Mouse (Mus musculus) gastrocnemius, adult 18-20 months (tissue): Measurements from ENCODE around the gene Btbd35f29. TPM values are rescaled to one million over a fixed set of nuclear protein-coding genes. Genes with fewer than 3 reads are reported as not detected.
"Not testable (repeated sequence)": the region's sequence is repeated elsewhere in the genome, so short reads cannot be mapped to it uniquely, and the experiment has no call there.

Experiments
- DNase-seq: peaks from one replicate; pipeline ENCODE4 v3.0.0; 2021; ENCODE audit warnings: low spot score
- long read RNA-seq, 2 experiments: library from polyadenylated mRNA; stranded (forward); transcript quantifications; one replicate each; pipeline ENCODE4 v2.0.0; 2021
- total RNA-seq, 2 experiments: library from RNA; stranded (reverse); gene quantifications; 2 replicates each; pipeline ENCODE4 v1.2.3; 2021

Gene Btbd35f29
- total RNA-seq: not detected
- long read RNA-seq, experiment 1: 0 reads
- long read RNA-seq, experiment 2: 0 reads

DNA sequence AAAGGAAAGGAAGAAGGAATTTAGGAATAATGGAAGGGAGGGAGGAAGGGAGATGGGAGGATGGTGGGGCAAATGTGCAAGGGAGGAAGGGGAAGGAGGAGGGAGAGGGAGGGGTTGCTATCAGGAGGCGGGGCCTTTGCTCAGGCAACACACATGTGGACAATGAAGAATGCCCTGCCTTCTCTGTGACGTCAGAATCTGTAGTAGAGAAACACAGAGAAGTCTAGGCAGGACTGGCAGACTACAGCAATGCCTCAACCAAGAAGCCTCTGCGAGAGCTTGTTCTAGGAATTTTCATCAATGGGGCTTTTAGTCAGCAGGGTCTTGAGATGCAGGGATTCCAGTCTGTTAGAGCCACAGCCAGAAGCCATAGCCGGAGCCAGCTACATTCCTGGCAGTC lies at the start of gene Btbd35f29:
Btbd35f29 (plus strand) TSS at position 301 of the 400 bp plus-strand sequence.
- not testable (repeated sequence) for DNase-seq

DNA sequence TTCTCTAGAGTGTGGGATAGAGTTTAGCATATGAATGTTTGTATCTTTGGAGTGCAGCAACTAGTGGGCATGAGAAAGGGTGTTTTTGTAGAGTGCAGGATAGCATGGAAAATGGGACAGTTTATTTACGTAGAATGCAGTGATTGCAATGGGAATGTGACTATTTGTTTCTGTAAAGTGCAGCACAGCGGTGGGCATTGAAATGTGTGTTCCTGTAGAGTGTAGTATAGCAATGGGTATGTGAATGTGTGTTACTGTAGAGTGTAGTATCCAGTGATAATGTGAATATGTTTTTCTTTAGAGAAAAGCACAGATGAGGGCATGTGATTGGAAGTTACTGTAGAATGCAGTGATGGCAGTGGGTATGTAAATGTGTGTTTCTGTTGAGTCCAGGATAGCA lies 23.9 kb downstream of the Btbd35f29 start:
- DNase-seq: not testable (repeated sequence)

DNA sequence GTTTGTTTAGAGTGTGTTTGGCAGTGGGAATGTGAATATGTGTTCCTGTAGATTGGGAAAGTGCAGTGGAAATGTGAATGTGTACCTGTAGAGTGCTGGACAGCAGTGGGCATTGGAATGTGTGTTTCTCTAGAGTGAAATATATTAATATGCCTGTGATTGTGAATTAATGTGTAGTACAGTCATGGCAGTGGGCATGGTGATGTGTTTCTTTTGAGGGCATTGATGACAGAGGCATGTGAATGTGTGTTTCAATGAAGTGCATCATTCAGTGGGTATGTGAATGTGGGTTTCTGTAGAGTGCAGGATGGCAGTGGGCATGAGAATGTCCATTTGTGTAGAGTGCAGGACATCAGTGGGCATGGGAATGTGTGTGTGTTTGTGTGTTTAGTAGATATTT lies 27.7 kb downstream of the Btbd35f29 start:
- DNase-seq: not testable (repeated sequence)

DNA sequence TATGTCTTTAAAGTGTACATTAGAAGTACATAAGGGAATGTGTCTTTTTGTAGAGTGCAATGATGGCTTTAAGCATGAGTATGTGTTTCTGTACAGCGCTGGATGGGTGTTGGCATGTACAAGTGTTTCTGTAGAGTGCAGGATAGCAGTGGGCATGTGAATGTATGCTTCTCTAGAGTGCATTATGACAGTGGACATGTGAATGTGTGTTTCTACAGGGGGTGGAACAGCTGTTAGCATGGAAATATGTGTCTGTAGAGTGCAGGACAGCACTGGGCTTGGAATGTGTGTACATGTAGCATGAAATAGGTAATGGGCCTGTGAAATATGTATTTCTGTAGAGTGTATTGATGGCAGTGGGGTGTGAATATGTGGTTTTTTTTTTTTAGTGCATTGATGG lies 28.4 kb downstream of the Btbd35f29 start:
- not testable (repeated sequence) for DNase-seq

DNA sequence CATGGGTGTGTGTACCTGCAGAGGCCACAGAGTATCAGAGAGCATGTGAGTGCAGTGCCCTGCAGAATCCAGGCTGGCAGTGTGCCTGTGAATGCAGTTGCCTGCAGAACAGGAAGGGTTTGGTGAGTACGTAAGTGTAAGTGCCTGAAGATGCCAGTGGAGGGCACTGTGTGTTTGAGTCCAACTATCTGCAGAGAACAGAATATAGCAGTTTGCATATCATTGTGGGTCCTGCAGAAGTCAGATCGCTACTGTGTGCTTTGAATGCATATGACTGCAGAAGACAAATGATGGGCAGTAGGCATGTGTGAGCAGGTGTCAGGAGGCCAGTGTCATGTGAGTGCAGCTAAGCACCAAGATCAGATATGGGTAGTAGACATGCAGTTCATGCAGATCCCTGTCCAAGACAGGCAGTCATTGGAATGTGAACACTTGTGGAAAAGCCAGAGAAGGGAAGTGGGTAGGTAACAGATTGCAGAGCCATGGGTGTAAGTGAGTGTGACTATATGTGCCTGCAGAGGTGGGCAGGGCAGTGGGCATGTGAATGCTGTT lies 41.1 kb downstream of the Btbd35f29 start:
- DNase-seq: not testable (repeated sequence)

DNA sequence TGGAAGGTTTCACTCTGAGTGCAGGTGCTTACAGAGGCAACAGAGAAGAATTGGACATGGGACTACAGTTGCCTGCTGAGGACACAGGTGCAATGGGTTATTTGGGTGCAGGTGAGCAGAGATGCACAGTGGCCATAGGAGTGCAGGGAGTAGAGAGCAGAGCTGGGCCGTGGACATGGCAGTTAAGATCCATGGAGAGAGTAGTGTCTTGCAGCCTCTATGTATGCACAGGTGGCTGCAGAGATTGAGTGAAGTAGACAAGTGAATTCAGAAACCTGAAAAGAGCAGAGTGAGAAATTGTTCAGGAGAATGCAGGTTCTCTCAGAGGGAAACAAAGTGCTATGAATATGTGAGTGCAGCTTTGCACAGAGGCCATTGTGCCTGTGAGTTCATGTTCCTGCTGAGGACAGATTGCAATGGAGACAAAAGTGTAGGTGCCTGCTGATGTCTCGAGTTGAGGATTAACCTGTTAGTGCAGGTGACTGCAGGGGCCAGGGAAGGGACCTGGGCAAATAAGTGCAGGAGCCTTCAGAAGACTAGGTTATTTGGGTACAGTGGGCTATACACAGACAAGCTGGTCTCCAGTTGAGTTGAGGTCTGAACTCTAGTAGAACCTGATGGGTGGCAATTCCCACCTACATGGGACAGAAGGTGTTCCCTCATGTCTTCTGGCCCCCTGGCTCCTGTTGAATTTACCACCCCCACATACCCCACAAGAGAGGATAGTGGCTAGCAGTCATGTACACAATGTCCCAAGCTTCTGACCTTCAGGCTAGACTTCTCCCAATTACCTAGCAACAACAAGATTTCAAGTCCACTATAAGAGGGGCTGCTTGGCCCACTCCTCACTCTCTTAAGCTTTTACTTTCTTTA lies 42.2 kb downstream of the Btbd35f29 start:
- DNase-seq: not testable (repeated sequence)

DNA sequence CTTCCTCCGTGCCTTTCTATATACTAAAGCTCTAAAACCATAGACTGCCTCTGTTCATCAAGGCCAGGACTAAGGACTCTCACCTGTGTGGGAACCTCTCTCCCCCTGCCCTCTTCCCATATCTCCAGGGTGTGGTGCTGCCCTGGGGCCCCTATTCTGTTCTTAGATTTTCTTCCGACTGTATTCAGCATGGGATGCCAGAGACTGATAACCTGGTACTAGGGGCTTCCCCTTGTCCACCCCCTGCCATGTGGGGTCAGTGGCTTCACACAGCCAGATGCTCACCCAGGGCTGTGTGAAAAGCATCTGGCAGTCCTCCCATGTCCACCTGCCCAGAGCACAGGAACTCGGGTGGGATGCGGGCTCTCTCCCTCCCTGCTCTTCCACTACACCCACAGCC lies 43.1 kb downstream of the Btbd35f29 start:
- DNase-seq: not testable (repeated sequence)

DNA sequence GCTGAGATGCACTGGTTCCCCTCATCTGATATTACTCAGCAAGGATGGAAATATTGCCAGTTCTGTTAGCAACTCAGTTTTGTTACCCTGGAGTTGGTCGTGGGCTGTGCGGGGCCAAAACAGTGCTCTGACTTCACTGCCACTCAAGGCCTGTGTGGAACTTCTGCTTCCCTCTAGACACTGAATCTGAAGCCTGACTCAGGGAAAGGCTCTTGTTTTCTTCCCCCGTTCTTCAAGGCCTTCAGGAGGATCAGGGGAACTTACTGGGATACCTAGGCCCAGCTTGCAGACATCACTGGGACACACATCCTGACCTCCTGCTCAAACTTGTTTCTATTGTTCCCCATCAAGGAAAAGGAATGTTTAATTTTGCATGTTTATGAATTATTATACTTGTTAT lies 45.2 kb downstream of the Btbd35f29 start:
- not testable (repeated sequence) for DNase-seq

DNA sequence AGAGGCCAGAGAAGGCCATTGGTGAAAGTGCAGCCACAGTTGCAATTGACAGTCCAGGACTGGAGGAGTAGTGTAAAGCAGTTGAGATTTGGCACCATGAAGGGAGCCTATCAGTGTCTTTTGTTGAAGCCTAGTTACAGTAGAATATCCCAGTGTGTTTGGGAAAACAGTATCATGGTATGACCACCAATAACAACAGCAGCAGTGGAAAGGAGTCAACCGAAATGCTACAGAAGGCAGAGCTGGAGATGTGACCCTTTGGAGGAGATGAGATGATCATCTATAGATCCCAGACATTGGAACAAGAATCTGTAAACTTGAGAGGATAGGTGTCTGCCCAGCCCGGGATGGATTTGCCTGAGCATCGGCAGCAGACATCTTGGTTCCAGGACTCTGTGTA lies 47.7 kb downstream of the Btbd35f29 start:
- DNase-seq: not testable (repeated sequence)

Other genes starting within 250 kb of the Btbd35f29 start
- not detected for gene Spin2f, start 136.2 kb downstream of the Btbd35f29 start, total RNA-seq
- gene Btbd35f26, start 218.8 kb downstream of the Btbd35f29 start, total RNA-seq: not detected